Mouse (Mus musculus): ENCODE results near the gene Mdm1. TPM values are rescaled to one million over a fixed set of nuclear protein-coding genes. Genes with fewer than 3 reads are reported as not detected.

The Mdm1 gene
- polyA plus RNA-seq, 1 experiment from 2014 or later: 34.1 TPM

DNA sequence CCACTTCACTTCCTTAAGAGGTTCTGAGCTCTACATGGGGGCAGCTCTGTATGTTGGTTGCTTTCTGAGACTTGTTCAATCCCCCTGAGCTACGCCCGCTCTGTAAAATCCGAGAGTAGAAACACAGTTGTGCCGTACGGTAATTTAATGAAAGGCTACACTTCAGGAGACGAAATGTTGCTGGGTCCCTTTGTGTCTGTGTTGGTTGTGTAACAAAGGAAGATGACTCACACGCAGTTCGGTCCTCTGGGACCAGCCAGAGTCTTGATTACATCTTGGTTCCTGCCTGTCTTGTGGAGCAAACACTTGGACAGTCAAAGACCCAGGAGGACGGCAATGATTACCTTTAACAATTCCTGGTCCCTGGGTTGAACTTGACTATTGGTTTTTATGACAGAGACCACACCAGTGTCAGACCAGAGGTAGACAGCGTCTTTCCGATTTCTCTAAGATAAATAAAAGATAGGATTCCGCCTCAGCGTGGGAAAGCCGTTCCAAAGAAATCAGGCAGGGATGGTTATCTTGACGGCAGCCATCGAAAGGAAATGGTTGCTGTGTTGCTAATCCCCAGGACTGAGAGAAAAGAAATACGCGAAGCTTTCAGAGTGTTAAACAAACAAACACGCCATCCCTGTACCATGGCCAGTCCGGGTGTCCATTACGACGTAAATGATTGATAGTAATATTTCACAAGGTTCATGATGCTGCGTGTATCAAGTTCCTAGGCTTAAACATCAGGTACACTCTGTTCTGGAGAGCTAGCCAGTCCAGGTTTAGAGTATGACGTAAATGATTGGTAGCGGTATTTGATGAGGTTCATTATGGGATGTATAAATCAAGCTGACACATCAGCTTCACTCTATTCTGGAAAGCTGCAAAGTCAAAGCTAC lies 20.3 kb upstream of the Mdm1 start:
- ATAC-seq (ENCODE audit: low read depth): no peak; the same call in 1 of the 2 replicates

DNA sequence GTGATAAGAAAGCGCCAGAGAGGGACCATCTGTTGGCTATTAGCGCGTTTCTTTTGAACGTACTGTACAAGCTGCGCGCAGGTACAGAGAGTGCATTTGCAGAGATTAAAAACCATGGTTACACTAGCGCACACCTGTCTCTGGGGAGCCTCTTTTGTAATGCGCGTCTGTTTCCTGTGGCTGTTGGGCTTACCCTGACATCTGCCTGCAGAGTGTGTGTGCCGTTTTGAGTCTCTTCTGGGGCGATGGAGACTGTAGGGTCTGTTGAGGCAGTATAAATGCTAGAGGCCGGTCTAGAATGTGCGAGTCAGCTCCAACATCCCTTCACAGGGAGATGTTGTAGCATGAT lies 19.7 kb upstream of the Mdm1 start:
- no peaks in the 10 kb centered on the region for H3K9me3 ChIP-seq (ENCODE audit: control insufficient read depth, low read length)
- peak; percentile 83 for ATAC-seq (ENCODE audit: low read depth)
- WGBS: 47% methylated on average over 13 of the region's 13 CpGs
- H3K9ac ChIP-seq (replicated peaks; ENCODE audit: low read depth, low read length): no peak overlapping the region
- no peaks in the 10 kb centered on the region for H3K36me3 ChIP-seq (ENCODE audit: control insufficient read depth, insufficient read depth, low read length)
- no peak overlapping the region for H3K4me3 ChIP-seq (ENCODE audit: low read depth, low read length)
- H3K4me1 ChIP-seq (ENCODE audit: control insufficient read depth, insufficient read depth, low read length): no peaks in the 10 kb centered on the region
- peak overlapping the region; percentile 12; the same call in 1 of the 2 replicates for H3K27ac ChIP-seq (ENCODE audit: low read depth, low read length)
- no peaks in the 10 kb centered on the region for H3K27me3 ChIP-seq (ENCODE audit: control insufficient read depth, insufficient read depth, low read length)
- 0 out of 2 replicates have a peak overlapping the region, but pooled peaks have one; percentile 14 for H3K4me2 ChIP-seq (ENCODE audit: low read depth, low read length)

More for the DNA sequence above, 20.3 kb upstream of the Mdm1 start:
- 72% methylated on average over 25 of the region's 25 CpGs for WGBS
- H3K27ac ChIP-seq (ENCODE audit: low read depth, low read length): peak overlapping the region; percentile 12; the same call in 1 of the 2 replicates
- H3K9ac ChIP-seq (replicated peaks; ENCODE audit: low read depth, low read length): no peak overlapping the region
- no peaks in the 10 kb centered on the region for H3K4me1 ChIP-seq (ENCODE audit: control insufficient read depth, insufficient read depth, low read length)
- H3K4me2 ChIP-seq (ENCODE audit: low read depth, low read length): 0 out of 2 replicates have a peak overlapping the region, but pooled peaks have one; percentile 14
- H3K4me3 ChIP-seq (ENCODE audit: low read depth, low read length): no peak overlapping the region
- H3K36me3 ChIP-seq (ENCODE audit: control insufficient read depth, insufficient read depth, low read length): no peaks in the 10 kb centered on the region
- H3K27me3 ChIP-seq (ENCODE audit: control insufficient read depth, insufficient read depth, low read length): no peaks in the 10 kb centered on the region
- H3K9me3 ChIP-seq (ENCODE audit: control insufficient read depth, low read length): no peaks in the 10 kb centered on the region

DNA sequence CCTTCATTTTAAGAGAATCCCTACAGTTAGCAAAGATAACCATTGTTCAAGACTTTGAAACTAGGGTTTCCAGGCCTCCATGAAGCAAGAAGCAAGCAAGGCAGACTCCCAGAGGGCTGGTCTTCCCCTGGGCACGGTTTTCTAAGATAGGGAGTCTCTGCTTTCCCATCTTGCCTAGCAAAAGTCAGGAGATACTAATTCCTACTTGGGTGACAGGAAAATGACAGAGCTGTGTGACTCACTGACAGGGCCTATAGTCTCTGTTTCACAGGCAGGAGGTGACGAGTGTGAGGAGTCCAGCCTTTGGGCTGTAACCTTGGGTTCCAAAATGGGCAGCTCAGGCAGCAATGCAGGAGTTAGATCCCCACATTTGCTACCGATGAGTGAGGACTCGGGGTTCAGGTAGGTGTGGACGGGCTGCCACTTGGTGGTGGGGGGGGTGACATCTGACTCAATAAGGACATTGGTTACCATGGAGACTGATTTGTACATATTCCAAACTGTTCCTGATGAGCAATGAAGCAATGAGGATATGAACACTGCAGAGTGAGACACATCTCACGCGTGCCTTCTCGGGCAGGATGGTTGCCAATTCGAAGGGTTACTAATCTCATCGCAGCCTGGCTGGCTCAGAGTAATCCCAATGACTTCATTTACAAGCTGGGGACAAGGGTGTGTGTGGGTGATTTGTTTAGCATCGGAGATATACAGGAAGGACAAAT lies 19.0 kb upstream of the Mdm1 start:
- Histone ChIP-seq H3K27me3 (ENCODE audit: control insufficient read depth, insufficient read depth, low read length) (no peaks in the 10 kb centered on the region), H3K27ac (ENCODE audit: low read depth, low read length) (0 out of 2 replicates have a peak overlapping the region, but pooled peaks have one; percentile 12), H3K4me2 (ENCODE audit: low read depth, low read length) (no peak overlapping the region), H3K9me3 (ENCODE audit: control insufficient read depth, low read length) (no peaks in the 10 kb centered on the region), H3K9ac (replicated peaks; ENCODE audit: low read depth, low read length) (no peak overlapping the region), H3K36me3 (ENCODE audit: control insufficient read depth, insufficient read depth, low read length) (no peaks in the 10 kb centered on the region), H3K4me3 (ENCODE audit: low read depth, low read length) (no peak overlapping the region), H3K4me1 (ENCODE audit: control insufficient read depth, insufficient read depth, low read length) (no peaks in the 10 kb centered on the region)
- ATAC-seq (ENCODE audit: low read depth): no peak
- 87% methylated on average over 11 of the region's 11 CpGs for WGBS

DNA sequence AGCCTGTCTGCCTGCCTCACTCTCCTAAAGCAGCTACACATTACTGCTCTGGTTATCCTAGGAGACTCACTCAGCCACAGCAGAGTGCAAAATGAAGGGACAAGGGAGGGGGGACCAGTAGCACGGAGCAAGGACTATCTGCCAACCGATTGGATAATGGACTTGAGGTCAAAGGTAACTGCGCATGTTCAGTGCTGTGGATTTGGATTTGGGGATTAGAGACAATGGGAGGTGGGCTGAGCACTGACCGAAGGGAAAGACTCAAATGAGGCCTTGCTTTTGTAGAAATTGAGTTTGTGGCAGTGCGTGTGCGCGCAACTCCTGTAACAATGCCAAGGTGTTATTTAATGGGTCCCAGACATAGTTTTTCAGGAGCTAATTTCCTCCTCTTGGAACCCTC lies 16.4 kb upstream of the Mdm1 start:
- Histone ChIP-seq H3K4me3 (ENCODE audit: low read depth, low read length) (no peak overlapping the region), H3K36me3 (ENCODE audit: control insufficient read depth, insufficient read depth, low read length) (no peaks in the 10 kb centered on the region), H3K4me2 (ENCODE audit: low read depth, low read length) (no peak overlapping the region), H3K27me3 (ENCODE audit: control insufficient read depth, insufficient read depth, low read length) (no peaks in the 10 kb centered on the region), H3K27ac (ENCODE audit: low read depth, low read length) (no peak overlapping the region), H3K4me1 (ENCODE audit: control insufficient read depth, insufficient read depth, low read length) (no peaks in the 10 kb centered on the region), H3K9me3 (ENCODE audit: control insufficient read depth, low read length) (no peaks in the 10 kb centered on the region), H3K9ac (replicated peaks; ENCODE audit: low read depth, low read length) (no peak overlapping the region)
- no peak for ATAC-seq (ENCODE audit: low read depth)
- WGBS: 96% methylated on average over 7 of the region's 7 CpGs

DNA sequence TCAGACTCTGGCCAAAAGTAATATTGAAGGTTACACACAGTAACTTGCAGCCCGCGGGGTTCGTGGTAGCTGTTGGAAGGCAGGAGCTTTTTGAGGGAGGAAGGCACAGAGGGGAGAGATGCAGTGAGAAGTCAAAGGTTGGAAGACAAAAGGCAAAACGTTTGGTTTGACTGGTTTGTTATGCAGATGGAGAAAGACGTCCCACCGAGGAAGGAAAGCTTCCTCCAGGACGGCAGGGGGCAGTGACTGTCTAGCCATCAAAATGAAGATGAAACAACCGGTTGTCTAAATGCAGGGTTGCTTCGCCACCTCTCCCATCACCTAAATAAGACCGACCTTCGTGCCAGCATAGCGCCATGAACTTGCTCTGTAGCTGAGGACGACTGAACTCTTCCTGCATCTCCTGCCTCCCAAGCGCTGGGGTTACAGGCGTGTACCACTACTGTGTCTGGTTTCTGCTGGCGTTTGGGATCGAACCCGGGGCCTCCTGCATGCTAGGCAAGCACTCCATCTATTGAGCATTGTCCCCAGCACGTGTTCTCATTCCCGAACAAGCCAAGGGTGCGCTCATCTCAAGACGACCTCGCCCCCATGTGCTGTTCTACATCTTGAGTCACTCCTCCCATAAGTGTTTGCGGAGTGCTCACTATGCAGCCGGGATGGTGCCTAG lies 15.7 kb upstream of the Mdm1 start:
- Histone ChIP-seq H3K9me3 (ENCODE audit: control insufficient read depth, low read length) (no peaks in the 10 kb centered on the region), H3K27ac (ENCODE audit: low read depth, low read length) (no peak overlapping the region), H3K36me3 (ENCODE audit: control insufficient read depth, insufficient read depth, low read length) (no peaks in the 10 kb centered on the region), H3K4me3 (ENCODE audit: low read depth, low read length) (no peak overlapping the region), H3K27me3 (ENCODE audit: control insufficient read depth, insufficient read depth, low read length) (no peaks in the 10 kb centered on the region), H3K4me1 (ENCODE audit: control insufficient read depth, insufficient read depth, low read length) (no peaks in the 10 kb centered on the region), H3K9ac (replicated peaks; ENCODE audit: low read depth, low read length) (no peak overlapping the region), H3K4me2 (ENCODE audit: low read depth, low read length) (no peak overlapping the region)
- 79% methylated on average over 25 of the region's 25 CpGs for WGBS
- no peak for ATAC-seq (ENCODE audit: low read depth)

DNA sequence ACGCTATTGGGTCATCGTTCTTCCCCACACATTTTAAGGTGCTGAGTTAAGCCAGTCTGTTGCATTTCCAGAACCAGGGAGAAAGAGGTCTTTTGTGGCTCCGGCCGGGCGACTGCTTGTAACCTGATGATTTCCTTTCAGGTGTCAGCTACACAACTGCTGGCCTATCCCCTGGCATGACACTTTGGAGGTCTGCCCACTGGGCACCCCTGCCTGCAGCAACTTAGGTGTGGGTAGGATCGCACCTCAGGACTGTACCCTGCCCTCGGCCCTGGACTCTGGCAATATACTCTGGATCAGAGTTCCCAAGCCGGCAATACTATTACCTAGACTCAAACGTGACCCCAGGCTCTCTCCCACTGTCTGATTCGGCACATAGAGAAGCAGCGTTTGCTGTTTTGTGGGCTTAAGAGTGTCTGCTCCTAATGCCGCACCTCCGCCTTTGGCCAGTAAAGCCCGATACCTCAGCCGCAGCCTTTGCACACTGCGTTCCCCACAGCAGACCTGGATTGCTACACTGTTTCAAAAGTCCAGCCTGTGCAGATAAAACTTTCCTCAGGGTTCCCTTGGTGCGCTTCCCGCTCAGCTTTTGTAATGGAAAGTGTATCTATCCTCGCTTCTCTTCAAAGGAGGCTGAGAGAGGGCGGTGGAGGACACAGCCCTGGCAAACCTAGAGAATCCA lies 12.5 kb upstream of the Mdm1 start:
- no peak for ATAC-seq (ENCODE audit: low read depth)
- no peak overlapping the region for H3K9ac ChIP-seq (replicated peaks; ENCODE audit: low read depth, low read length)
- H3K4me3 ChIP-seq (ENCODE audit: low read depth, low read length): no peak overlapping the region
- no peaks in the 10 kb centered on the region for H3K36me3 ChIP-seq (ENCODE audit: control insufficient read depth, insufficient read depth, low read length)
- no peak overlapping the region for H3K27ac ChIP-seq (ENCODE audit: low read depth, low read length)
- H3K4me1 ChIP-seq (ENCODE audit: control insufficient read depth, insufficient read depth, low read length): no peaks in the 10 kb centered on the region
- no peaks in the 10 kb centered on the region for H3K9me3 ChIP-seq (ENCODE audit: control insufficient read depth, low read length)
- no peaks in the 10 kb centered on the region for H3K27me3 ChIP-seq (ENCODE audit: control insufficient read depth, insufficient read depth, low read length)
- no peak overlapping the region for H3K4me2 ChIP-seq (ENCODE audit: low read depth, low read length)
- 55% methylated on average over 20 of the region's 20 CpGs for WGBS

DNA sequence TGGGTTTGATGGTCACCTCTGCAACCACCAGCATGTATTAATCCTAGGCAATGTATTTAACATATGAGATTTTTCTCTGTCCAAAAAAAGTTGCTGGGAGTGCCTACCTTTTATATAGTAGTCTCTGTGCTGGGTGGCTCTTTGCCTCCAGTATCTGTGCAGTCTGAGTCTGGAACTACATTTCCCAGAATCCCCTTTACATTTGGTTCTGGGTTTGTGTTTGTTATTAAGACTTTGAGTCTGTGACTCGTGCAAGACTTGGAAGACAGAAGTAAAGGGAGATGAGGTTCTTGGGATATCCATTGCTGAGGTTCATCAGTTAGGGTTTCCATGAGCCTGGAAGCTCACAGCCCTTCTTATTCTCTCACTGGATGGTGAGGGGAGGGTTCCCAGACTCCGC lies 11.6 kb upstream of the Mdm1 start:
- WGBS: 67% methylated on average over 2 of the region's 2 CpGs
- Histone ChIP-seq H3K27me3 (ENCODE audit: control insufficient read depth, insufficient read depth, low read length) (no peaks in the 10 kb centered on the region), H3K4me3 (ENCODE audit: low read depth, low read length) (no peak overlapping the region), H3K36me3 (ENCODE audit: control insufficient read depth, insufficient read depth, low read length) (no peaks in the 10 kb centered on the region), H3K4me2 (ENCODE audit: low read depth, low read length) (no peak overlapping the region), H3K27ac (ENCODE audit: low read depth, low read length) (no peak overlapping the region), H3K4me1 (ENCODE audit: control insufficient read depth, insufficient read depth, low read length) (no peaks in the 10 kb centered on the region), H3K9ac (replicated peaks; ENCODE audit: low read depth, low read length) (no peak overlapping the region), H3K9me3 (ENCODE audit: control insufficient read depth, low read length) (no peaks in the 10 kb centered on the region)
- ATAC-seq (ENCODE audit: low read depth): no peak

DNA sequence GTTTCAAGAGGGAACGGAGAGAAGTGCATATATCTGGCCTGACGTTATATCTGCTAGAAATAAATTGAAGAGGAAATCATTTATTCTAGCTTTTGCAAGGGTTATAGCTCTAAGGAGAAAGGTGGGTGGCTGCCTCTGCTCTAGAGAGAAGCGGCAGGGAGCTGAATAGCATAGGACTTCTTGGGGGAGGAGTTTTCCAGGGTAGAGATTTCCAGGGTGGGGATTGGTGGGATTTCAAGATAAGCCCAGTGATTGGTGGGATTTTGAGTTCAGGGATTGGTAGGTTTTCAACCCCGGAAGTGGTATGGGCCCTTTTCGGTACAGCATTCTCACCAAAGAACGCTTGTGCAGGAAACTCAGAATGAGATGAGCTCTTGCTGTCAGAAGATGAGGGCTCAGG lies 8.6 kb upstream of the Mdm1 start:
- no peaks in the 10 kb centered on the region for H3K4me1 ChIP-seq (ENCODE audit: control insufficient read depth, insufficient read depth, low read length)
- no peaks in the 10 kb centered on the region for H3K9me3 ChIP-seq (ENCODE audit: control insufficient read depth, low read length)
- ATAC-seq (ENCODE audit: low read depth): 0 out of 2 replicates have a peak, but pooled peaks have one; percentile 63
- H3K4me3 ChIP-seq (ENCODE audit: low read depth, low read length): no peak overlapping the region
- no peak overlapping the region for H3K27ac ChIP-seq (ENCODE audit: low read depth, low read length)
- no peaks in the 10 kb centered on the region for H3K27me3 ChIP-seq (ENCODE audit: control insufficient read depth, insufficient read depth, low read length)
- no peak overlapping the region for H3K4me2 ChIP-seq (ENCODE audit: low read depth, low read length)
- H3K9ac ChIP-seq (replicated peaks; ENCODE audit: low read depth, low read length): no peak overlapping the region
- no peaks in the 10 kb centered on the region for H3K36me3 ChIP-seq (ENCODE audit: control insufficient read depth, insufficient read depth, low read length)
- WGBS: 67% methylated on average over 6 of the region's 6 CpGs
